Mouse (Mus musculus) layer of hippocampus, postnatal 25 days (tissue): ENCODE data around the gene Gatm. TPM values are rescaled to one million over a fixed set of nuclear protein-coding genes. Genes with fewer than 3 reads are reported as not detected.

Experiments
- DNase-seq, 2 experiments: peaks; one replicate each; pipeline ENCODE4 v3.0.0; 2022; ENCODE audit warnings: mixed read lengths in 2 of 2, low spot score in 1 of 2; ENCODE audit errors: extremely low spot score in 1 of 2
- total RNA-seq, 2 experiments: library from RNA; stranded (reverse); gene quantifications; 2 replicates each; pipeline ENCODE4 v1.2.3; 2021

Gene Gatm
- total RNA-seq: 10 to 100 TPM; 53.6 to 58.9 TPM

GRCm38 (mm10) chr2:122610746-122611653 is at the start of gene Gatm:
Gene Gatm, minus strand, starts transcription at chr2:122611303.
- DNase-seq: peak; percentile 62

GRCm38 (mm10) chr2:122659825-122660224 is 48.7 kb upstream of the Gatm start:
- DNase-seq: no peak

DNA sequence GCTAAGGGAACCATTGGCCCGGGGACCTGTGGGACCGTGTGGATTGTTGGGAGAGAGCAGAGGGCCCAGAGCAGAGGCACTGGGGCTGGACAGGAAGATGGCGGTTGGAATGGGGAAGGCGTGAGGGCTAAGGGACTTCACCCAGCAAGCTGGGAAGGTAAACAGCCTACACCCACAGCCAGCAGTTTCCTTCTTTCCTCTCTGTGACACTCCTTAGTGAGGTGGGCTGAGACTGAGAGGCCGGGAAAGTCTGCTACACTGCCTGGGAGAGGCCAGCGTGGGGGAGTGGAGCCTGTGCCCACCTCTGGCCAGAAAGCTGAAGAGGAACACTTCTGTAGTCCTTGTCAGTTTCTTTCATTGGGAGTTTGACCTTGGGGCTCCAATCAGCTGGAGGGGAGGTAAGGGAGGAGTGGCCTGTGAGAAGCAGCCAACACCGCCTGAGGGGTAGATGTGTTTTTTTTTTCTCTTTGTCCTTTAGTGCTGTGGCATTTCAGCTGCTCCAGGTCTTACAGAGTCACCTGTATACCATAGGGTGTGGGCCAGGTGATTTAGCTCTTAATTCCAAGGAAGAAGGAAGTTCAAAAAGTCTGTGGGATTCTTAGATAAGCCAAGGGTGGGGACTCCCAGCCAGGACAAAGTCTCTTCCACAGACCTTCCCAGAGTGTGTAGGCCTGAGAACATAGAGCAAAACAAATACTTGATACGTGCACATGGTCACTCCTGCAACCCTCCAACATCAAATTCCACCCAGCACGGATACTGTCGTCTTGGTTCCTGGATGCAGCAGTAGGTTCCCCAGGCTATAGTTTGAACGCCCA is 46.8 kb upstream of the Gatm start:
- DNase-seq: no peak

DNA sequence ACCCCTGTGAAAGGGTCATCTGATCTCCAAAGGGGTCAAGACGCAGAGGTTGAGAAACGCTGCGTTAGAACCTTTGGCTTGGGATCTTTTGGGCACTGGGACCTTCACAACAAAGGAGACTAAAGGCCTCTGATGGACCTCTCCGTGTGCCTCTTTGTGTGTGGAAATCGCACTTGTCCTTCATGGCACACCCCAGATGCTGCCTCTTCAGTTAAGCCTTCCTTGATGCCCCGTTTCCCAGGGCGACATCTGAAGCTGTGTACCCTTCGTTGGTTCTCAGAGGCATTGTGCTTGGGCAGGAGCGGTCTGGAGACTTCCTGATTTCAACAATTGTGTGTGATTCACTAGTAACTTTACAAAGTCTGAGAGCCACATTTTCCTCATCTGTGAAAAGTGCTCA is 45.7 kb upstream of the Gatm start:
- DNase-seq: no peak

DNA sequence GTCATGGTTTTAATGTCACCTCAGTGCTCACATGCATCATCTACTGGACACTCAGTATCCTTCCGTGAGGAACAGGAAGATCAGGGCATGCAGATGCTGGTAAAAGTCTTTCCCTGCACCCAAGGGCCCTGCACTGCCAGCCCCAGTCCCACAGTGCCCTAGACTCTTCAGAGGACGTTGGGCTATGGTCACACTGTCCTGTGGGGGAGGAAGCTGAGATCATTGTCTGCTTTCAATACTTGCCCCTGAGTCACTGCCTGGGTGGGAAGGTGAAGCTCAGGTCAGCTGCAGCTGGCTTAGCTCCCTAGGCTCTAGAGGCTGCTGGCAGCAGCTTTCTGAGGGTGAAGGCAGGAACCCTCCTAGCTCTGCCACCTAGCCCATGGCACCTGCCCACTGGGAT is 44.9 kb upstream of the Gatm start:
- DNase-seq: no peak

- no peak for DNase-seq
Measured at GRCm38 (mm10) chr2:122652096-122653084, 41.3 kb upstream of the Gatm start.

- DNase-seq: no peak
Measured at GRCm38 (mm10) chr2:122638673-122639072, 27.6 kb upstream of the Gatm start.

- DNase-seq: no peak
Measured at GRCm38 (mm10) chr2:122638029-122638428, 26.9 kb upstream of the Gatm start.

DNA sequence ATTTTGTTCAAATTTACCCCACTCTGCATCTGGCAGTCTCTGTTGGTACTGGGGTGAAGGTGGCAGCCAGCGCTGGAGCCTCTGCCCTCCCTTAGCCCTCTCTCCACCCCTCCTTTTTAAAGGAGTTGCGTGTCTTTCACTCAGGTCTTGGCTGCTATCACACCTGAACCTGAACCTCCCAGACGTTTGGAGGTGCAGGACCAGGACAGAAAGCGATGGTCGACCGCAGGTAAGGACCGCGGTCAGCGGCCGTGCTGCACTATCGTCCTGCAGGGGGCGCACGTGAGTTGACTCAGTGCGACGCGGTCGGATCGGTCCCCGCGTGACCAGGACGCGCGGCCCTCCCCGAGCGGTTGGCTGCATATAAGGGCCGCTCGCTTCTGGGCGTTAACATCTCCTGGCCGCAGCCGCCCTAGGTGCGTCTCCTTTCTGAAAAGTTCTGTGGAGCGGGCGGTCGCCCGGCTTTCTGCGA is 26.5 kb upstream of the Gatm start:
- DNase-seq: peak; percentile 65 to 82

GRCm38 (mm10) chr2:122636686-122637085 is 25.6 kb upstream of the Gatm start, which contains the start of gene AA467197:
Gene AA467197, plus strand, starts transcription at chr2:122636986.
- DNase-seq: no peak

- peak in 1 of 2 experiments; percentile 13 for DNase-seq
Measured at GRCm38 (mm10) chr2:122631226-122631801, 20.2 kb upstream of the Gatm start.

DNA sequence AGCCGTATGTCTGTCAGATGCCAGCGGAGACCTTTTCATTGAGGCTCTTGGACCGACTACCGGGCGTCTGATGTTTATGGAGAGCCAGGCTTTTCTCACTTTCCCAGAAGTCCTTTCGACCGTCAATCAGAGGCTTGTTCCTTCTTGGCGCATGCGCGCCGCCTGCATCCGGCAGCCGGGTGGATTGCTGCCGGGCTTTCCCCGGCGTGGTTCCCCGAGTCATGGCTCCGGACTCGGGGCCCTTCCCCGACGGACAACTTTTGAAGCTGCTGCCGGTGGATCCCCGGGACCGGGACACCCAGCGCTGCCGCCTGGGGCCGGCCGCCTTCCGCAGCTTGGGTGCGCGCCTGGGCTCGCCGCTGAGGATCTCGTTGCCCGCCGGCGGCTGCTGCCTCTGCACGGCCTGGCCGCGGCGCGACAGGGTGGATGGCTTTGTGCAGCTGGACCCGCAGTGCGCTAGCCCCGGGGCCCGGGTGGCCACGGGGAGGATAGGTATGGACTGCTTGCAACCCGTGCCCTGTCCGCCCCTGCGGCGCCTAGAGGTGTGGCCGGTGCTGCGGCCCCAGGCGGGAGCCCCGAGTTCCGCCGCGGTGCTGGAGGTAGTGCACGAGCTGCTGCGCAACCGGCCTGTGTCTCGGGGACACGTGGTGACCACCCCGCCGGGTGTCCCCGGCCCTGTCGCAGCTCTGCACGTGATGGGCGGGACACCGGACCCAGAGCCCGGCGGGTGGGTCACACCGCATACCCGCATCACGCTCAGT is 19.5 kb upstream of the Gatm start:
- DNase-seq: peak; percentile 80

GRCm38 (mm10) chr2:122629871-122630270 is 18.8 kb upstream of the Gatm start:
- no peak for DNase-seq

DNA sequence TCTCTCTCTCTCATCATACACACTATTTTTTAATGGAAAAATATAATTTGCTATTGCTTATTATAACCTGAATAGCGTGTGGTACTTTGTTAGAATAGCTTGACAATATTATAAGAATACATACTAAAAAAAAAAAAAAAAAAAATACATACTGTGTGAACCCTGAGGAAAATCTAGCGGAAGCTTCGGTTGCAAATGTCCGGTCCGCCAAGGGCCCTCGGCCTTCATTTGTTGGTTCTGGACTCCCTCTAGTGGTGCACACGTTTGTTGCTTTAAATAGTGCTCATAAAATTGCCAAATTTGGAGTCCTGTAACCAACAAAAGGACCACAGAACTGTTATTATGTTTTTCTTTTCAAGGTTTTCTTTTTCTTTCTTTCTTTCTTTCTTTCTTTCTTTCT is 17.9 kb upstream of the Gatm start:
- DNase-seq: peak; percentile 54 to 70

GRCm38 (mm10) chr2:122625930-122626329 is 14.8 kb upstream of the Gatm start:
- DNase-seq: no peak

GRCm38 (mm10) chr2:122621337-122622110 is 10.4 kb upstream of the Gatm start:
- DNase-seq: no peak

DNA sequence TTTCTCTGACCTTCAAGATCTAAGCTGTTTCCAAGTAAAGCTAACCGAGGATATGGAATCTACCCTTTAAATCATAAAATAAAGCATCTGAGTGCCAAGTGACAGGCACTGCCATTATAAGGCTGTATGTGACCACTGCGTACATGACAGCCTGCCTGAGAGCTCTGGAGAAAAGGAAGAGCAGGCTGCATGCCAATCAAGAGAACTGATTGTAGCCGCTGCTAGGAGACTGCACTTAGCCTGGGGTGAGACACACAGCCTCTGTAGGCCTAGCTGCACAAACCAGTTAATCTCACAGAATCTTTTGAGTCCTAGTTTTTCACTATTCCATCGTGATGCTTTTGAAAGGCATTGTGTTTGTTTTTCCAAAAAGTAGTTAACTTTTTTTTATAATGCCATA is 7.6 kb upstream of the Gatm start:
- DNase-seq: no peak

DNA sequence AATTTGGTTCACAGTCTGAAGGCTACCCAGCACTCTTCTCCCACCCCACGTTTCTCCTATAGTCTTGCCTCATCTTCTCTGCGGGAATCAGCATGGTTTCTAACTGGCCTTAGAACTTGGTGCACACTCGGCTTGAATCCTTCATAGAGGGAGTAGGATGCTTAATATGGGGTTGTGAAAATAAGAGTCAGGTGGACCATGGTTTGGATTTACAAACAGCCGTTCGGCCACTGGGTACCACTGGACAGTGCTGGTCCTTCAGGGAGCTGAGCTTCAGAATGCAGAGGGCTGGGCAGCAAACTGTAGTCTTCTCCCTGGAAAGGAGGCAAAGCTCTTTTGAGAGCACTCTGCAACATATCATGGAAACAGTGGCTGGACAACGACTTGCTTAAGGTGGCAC is 6.7 kb upstream of the Gatm start:
- no peak for DNase-seq
